Mouse (Mus musculus) mature B cell (primary cell): ENCODE measurements around the gene Arih2.

Experiments used
- in situ Hi-C: fragments of 300-500 bp; cut with MboI; formaldehyde crosslinking; loops from 2 replicates; pipeline ENCODE4 v1.14.3; 2019

Gene Arih2

DNA sequence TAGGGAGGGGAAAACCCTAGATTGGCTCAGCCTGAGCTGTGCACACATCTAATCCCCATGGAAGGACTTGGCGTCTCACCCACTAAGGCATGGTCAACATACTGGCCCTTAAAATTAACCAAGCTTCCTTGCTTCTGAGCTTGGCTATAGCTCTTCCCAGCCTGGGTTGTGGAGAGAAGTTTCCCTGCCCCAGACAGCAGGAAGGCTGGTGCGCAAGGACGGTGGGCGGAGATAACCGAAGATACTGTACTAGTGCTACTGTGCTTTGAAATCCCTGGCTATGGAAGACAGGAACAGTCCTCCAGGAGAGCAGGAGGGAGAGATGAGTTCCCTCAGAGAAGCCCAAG, 69.9 kb downstream of the Arih2 start:
- in situ Hi-C loops = no loop called here

DNA sequence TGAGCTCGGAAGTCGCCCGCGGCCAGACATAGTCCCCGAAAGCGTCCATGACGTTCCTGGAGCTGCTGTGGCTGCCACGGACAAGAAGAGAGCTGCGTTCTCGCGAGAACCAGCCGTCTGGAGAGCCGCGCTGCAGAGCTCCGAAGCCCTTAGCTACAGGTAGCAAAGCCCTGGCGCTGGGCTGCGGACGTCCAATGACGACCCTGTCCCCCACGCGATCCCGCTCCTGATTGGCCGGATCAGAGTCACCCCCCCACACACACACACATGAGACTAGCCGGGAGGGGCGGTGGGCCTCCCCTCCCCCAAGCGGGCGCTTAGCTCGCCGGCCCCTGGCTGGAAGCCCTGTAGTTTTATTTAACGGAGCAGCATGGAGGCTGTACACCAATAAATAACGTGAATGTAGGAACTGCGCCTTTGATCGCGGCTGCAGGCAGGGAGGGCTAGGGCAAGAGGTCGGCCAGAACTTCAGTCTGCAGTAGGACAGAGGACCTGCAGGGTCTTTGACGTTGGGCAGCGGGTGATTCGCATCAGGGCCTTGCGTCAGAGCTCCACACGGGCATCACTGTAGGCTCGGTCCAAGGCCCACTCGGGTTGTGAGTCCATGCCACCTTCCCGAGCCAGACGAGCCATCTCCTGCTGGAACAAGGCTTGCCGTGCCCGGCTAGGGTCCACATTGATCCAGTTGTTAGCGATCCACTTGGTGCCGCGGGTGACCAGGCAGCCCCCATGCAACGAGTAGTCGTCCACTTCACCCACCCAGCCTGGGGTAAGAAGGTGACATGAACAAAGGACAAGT, 70.4 kb downstream of the Arih2 start, which contains the start of gene Wdr6:
Gene Wdr6, minus strand, starts transcription at position 195 of the 799 bp plus-strand sequence.
- in situ Hi-C loops = no loop called here

- in situ Hi-C loops = no loop called here
These were observed 71.1 kb downstream of the Arih2 start for GRCm38 (mm10) chr9:108577934-108578544.

GRCm38 (mm10) chr9:108577025-108577424, 72.2 kb downstream of the Arih2 start:
- in situ Hi-C loops = no loop called here

- in situ Hi-C loops = no loop called here
These were observed 73.6 kb downstream of the Arih2 start for GRCm38 (mm10) chr9:108575321-108576297.

GRCm38 (mm10) chr9:108574921-108575320, 74.3 kb downstream of the Arih2 start:
- in situ Hi-C loops = no loop called here

GRCm38 (mm10) chr9:108573774-108574690, 75.2 kb downstream of the Arih2 start:
- in situ Hi-C loops = no loop called here

GRCm38 (mm10) chr9:108572321-108572720, 76.9 kb downstream of the Arih2 start:
- in situ Hi-C loops = no loop called here

GRCm38 (mm10) chr9:108571401-108571973, 77.7 kb downstream of the Arih2 start:
- in situ Hi-C loops = no loop called here

DNA sequence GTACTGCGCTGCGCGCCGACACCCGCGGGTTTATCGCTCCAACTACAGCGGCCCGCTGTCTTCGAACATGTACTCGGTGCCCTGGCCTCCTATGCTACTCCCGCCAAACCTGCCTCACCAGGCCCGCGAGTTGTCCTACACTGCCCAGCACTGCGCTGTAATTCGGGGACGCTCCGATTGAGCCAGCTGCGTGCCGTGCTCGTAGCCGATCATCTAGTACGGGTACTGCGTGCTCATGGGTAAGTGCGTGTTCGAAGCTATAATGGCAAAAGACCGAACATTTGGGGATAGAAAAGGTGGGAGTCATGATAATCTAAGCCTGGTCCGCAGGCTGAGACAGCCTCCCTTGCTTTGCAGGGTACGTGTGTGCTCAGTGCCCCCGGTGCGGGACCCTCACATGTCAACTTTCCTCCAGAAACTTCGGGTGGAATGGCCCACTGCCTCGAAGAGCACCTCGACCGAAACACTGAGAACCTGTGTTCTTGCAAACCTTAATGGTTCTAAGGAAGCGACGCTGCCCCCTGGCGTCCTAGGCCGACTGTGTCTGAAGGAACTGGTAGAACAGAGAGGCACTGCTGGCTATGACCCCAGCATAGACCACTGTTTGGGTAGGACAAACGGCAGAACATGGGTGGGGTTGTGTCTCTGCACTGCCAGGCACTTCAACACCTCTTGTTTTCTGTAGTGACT, 78.8 kb downstream of the Arih2 start:
- in situ Hi-C loops = no loop called here

GRCm38 (mm10) chr9:108569381-108570206, 79.6 kb downstream of the Arih2 start, which contains the start of gene Dalrd3:
Dalrd3 (plus strand) TSS chr9:108569886.
- in situ Hi-C loops = no loop called here

DNA sequence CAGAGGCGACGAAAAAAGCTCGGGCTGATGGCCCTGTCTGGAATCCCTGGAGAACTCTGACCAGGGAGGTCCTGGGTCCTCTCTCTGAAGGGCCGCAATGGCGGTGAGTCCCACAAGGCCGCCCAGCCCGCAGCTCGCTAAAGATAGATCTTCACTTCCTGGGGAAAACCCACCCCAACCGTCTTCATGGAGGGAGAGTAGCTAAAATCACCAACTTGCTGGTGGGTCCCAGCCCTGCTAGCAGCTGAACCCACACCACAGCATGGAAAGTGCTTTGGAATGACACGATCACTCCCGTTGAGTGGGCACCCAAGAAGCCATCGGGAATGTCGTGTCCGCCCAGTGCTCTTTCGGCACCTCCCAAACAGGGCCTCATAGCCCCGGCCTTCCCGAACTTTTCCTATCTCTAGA, 80.7 kb downstream of the Arih2 start:
- in situ Hi-C loops = no loop called here

DNA sequence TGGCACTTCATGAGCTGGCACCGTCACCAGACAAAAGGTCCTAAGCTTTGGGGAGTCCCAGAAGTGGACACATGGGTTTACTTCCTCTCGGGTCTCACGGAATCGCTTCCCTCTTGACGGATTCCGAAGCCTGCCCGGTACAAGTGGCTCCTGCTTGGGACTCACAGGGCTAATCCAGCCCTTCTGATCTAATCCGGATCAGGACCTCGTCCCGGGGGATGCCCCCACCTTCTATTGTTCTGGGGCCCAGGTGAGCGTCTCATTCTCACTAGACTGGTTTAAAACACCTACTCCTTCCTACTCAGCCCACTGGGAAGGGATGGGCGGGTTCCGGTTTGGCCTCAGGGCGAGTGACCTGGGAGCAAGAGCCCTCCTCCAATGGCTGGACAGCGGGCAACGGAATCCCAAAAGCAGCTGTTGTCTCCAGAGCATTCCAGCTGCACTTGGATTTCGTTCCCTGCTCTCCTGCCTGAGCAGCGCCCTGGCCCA, 81.2 kb downstream of the Arih2 start:
- in situ Hi-C loops = no loop called here

DNA sequence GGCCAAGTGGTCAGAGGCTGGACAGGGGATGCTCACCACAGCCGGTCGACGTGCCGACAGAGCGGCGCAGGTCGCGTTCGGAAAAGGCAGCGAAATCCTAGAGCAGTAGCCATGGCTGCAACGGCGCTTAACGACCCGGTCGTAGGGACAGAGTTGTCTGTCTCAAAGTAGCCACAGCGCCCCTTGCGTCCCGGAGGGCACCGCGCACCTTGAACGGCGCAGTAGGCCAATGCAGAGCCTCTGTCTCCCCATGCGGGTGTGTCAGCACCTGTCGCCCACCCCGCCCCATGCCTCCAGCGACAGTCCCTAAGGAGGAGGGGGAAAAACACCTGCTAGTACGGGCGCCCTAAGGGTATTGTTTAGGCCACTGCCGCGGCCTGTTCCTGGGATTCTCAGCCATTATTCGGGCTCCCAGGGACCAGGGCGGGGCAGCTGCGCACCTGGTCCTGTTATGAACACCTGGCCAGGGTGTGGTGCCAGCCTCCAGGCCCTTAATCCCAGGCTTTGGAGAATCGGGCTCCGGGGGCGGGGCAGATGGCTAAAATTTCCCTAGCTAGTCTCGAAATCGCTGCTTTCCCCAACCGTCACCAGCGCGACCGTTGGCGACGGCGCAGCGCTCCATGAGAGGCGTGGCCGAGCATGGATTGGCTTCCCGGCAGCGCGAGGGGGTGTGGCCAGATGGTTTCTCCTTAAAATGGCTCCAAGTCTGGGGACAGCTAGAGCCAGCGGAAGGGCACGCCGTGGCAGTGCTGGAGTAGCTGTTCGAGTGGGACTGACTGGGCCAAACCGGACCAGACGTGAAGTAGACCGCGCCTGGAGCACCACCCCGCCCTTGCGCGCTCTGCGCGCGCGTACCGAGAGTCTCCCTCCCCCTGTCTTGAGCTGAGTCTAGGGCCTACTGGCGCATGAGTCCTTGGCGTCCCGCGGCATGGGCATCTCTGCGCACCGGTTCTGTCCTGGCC, 82.1 kb downstream of the Arih2 start, which contains the start of gene Ndufaf3:
Gene Ndufaf3, minus strand, starts transcription at position 620 of the 962 bp plus-strand sequence.
- in situ Hi-C loops = no loop called here

DNA sequence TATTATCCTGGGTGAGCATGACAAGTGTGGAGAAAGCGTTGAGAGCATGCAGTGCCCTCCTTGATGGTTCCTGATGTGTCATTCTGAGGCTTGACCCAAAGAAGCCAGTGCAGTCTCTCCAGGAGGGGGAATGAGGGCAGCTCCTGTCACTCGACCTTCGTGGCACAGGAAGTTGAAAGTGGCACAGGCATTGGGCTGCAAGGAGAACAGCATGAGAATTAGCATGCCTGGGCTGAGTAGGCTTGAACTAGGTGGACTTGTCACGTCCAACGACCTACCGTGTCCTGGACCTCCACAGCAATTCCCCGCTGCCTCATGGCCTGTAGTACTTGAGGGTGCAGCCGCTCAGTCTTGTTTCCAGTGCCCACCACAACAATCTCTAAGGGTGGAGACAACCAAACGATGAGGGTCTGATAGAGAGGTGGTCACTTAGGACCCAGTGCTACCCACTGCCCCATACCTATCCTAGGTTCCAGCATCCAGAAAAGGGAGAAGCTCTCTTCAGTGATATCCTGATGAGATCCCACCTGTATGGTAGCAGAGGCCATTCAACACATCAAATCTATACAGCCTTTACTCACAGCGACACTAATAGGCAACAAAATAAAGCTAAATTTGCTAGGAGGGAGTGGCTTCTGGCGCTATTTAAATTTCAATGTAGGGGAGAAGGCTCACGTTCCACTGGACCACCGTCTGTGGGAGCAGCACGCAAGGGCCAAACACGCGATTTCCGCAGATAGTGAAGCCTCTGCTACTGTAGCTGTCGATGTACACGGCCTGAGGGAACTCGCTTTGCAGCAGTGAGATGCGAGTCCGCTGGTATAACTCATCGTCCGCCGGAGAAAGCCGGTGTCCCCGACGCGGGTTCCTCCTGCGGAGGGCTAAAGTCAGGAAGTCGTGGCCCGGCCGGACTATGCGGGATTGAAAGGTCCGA, 83.0 kb downstream of the Arih2 start:
- in situ Hi-C loops = no loop called here

DNA sequence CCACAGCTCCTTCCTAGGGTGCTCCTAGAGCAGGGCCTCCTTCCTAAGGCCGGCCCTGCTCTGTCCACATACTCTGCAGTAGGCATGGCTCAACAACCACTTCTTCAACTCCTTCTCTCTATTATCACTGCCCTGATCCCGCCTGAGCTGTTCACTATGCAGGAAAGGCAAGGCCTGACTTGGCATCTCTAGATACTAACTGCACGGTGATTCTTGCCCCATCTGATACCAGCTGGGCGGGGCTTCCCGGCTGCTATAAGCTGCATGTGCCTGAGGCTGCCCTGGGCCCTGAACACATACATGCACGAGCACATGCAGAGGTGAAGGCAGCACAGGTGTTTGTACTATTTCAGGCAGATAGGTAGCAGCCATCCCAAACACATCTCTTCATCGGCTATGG, 85.1 kb downstream of the Arih2 start:
- in situ Hi-C loops = no loop called here

GRCm38 (mm10) chr9:108563671-108564070, 85.5 kb downstream of the Arih2 start:
- in situ Hi-C loops = no loop called here
